Mouse (Mus musculus) spleen, postnatal 0 days (tissue): ENCODE data around the gene Emid1. TPM values are rescaled to one million over a fixed set of nuclear protein-coding genes. Genes with fewer than 3 reads are reported as not detected.

ENCODE experiments used
- polyA plus RNA-seq: library from polyadenylated mRNA; unstranded; fragments of >200 nt; fragmentation: Nextera tagmentation; extraction: Ambion mirVana; gene quantifications from 2 replicates; pipeline ENCODE4 v1.2.1, GENCODE M21; 2015

The Emid1 gene
- polyA plus RNA-seq: 9.7 and 10.7 TPM in 2 replicates

GRCm38 (mm10) chr11:5151680-5152337, at the start of gene Emid1:
TSS of gene Emid1 (minus strand) at chr11:5152257.

DNA sequence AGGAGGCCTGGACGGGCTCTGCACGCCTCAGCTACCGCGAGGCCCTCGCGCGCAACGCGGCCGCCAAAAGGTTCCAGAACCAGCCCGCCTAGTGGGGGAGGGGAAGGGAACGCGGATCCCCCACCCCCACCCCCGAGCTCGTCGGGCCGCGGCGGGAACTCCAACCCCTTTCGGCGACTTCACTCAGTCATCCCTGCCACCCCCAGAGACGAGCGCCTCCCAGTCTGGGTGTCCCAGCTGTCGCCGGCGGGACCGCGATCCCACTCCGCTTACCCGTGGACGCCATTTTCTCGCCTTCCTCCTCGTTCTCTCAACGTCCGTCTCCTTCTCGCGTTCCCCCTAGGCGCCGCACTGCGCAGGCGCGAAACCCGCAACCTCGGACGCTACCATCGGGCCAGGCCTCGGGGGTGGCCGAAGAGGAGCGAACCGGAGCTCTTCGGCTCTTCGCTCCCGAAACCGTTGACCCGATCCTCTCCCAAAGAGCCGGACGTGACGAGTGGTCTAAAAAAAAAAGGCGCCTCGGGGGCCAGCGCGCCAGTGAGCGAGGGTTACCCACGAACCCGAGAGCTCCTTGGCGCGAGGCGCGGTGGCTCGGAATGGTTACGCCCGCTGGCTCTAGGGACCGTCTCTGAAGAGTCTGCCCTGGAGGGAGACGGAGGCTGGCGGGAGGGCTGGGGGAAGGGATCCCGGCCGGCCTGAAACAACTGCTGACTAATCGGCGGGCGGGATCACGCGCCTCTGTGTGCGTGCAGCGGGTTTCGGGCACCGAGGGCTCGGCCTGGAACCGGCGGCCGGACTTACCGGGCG, 53.1 kb downstream of the Emid1 start, which contains the start of the genes Rhbdd3 and Ewsr1:
Gene Rhbdd3 (plus strand): TSS at position 191 of the 807 bp plus-strand sequence.
Gene Ewsr1 (minus strand): TSS at position 531 of the 807 bp plus-strand sequence.

GRCm38 (mm10) chr11:5065056-5065821, 86.8 kb downstream of the Emid1 start, which contains the start of gene Gas2l1:
TSS of gene Gas2l1 (minus strand) at chr11:5065327.

DNA sequence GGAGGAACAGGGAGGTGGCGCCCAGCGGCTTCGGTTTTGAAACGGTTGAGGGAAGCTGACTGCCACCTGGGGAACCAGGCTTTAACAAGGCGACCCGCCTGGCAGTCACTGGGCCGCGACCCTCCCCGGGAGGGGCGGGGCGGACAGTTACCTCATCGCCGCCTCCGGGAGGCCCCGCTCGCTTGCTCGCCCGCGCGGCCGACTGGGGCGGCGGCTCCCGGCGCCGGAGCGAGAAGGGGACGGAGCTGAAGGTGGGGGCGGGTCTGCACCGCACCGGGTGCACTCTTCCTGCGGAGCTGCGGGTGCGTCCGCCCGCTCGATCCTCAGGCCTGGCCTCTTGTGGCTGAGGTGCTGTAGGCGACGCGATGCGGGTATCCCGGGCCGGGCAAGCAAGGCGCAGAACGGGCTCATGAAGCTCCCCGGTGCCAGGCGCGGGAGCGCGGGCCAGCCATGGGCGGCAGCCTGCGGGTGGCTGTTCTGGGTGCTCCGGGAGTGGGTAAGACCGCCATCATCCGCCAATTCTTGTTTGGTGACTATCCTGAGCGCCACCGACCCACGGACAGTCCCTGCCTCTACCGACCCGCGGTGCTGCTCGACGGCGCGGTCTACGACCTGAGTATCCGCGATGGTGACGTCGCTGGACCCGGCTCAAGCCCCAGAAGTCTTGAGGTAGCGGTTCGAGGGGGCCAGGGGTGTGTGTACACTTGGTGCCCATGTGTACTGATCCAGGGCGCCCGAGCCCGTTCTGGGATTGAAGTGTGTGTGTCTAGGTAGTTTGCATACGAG, 94.0 kb downstream of the Emid1 start, which contains the start of gene Rasl10a:
Gene Rasl10a (plus strand): TSS at position 273 of the 786 bp plus-strand sequence.

Other genes with a start within 250 kb of the Emid1 start
- gene Nefh, start 204.2 kb downstream of the Emid1 start, polyA plus RNA-seq: 0.75 and 0.92 TPM in 2 replicates
- 71.9 and 72.9 TPM in 2 replicates for gene Ap1b1, start 165.4 kb downstream of the Emid1 start, polyA plus RNA-seq
- 0.69 and 0.87 TPM in 2 replicates for gene Rasl10a, start 94.1 kb downstream of the Emid1 start, polyA plus RNA-seq
- gene Gas2l1, start 86.9 kb downstream of the Emid1 start, polyA plus RNA-seq: 7.3 and 9.8 TPM in 2 replicates
- gene Rhbdd3, start 53.3 kb downstream of the Emid1 start, polyA plus RNA-seq: 19.0 and 20.2 TPM in 2 replicates
- gene Ewsr1, start 53.0 kb downstream of the Emid1 start, polyA plus RNA-seq: 328 and 348 TPM in 2 replicates
- gene Kremen1, start 109.3 kb upstream of the Emid1 start, polyA plus RNA-seq: 2.6 and 4.2 TPM in 2 replicates